Mouse (Mus musculus): ENCODE results near the gene Scn7a. TPM values are rescaled to one million over a fixed set of nuclear protein-coding genes. Genes with fewer than 3 reads are reported as not detected.
A peak's percentile ranks its signal among the peaks of the same experiment; 100 is the strongest.

Scn7a gene
- total RNA-seq, 2 experiments from 2014 or later = 2.2 to 2.3 TPM

DNA sequence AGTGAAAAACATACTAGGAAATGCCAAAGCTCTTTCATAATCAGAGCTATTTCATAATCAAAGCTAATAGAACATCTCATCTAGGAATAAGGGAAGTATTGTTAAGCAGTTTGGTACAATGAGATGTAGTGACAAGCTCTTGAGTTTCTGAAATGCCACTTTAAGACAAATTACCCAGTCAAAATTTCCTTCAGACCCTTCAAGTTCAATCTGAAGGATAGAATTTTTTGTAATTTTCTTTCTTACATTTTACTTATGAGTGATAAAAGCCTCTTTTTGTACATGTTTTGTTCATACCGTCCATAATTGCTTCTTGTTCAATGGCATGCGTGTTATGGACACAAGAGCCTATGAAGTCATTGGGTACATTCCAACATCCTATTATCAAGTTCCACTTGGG is 72.6 kb downstream of the Scn7a start:
- Histone ChIP-seq H3K27ac (peak overlapping the region; percentile 43), H3K4me3 (no peak overlapping the region)
- DNase-seq = no peak
- TF ChIP-seq CTCF (IDR thresholded peaks at IDR 0.05) = no peak
- intact Hi-C loops (cut with DNase I) = no loop called here

DNA sequence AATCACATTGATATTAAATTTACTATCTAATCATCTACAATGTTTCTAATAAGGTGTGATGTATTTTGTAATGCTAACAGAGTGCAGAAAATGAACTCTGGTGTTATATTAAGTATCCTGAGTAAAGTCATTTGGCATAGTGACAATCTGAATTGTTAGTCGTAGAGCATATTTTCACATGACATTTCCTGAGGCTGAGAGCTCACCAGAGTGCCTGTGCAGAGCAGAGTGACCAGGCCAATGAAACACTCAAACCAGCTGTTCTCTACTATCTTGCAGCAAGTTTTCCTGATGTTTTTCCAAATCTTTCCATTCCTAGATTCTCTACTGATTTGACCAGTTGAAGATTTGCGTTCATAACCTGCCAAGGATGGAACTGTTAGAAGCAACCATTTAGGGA is 92.4 kb downstream of the Scn7a start:
- Histone ChIP-seq H3K27ac (no peak overlapping the region), H3K4me3 (no peak overlapping the region)
- no peak for TF ChIP-seq CTCF (IDR thresholded peaks at IDR 0.05)
- no peak for DNase-seq
- intact Hi-C loops (cut with DNase I) = no loop called here

DNA sequence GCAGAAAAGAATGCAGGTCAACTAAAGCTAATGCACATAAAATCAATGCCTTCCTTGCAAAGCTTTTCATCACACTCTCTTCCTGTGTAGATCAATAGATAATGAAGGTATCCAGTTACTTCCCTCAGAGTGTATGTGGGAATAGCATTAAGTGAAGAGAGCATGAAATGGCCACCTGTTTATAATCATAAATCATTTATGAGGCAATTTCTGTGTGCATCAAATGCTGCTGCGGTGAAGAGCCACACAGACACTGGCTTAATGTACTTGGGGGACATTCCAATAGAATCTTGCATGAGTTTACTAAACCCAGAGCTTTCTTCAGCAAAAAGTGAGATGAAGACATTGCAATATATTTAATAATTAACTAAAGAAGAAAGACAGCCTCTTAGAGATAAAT is 122.7 kb downstream of the Scn7a start:
- intact Hi-C loops (cut with DNase I) = no loop called here
- Histone ChIP-seq H3K27ac (no peak overlapping the region), H3K4me3 (no peak overlapping the region)
- no peak for TF ChIP-seq CTCF (IDR thresholded peaks at IDR 0.05)
- DNase-seq = no peak

GRCm38 (mm10) chr2:66656430-66656829 is 128.3 kb downstream of the Scn7a start:
- intact Hi-C loops (cut with DNase I) = no loop called here
- no peak overlapping the region for H3K27ac ChIP-seq
- DNase-seq = no peak
- no peak for TF ChIP-seq CTCF (IDR thresholded peaks at IDR 0.05)
- H3K4me3 ChIP-seq = no peak overlapping the region

DNA sequence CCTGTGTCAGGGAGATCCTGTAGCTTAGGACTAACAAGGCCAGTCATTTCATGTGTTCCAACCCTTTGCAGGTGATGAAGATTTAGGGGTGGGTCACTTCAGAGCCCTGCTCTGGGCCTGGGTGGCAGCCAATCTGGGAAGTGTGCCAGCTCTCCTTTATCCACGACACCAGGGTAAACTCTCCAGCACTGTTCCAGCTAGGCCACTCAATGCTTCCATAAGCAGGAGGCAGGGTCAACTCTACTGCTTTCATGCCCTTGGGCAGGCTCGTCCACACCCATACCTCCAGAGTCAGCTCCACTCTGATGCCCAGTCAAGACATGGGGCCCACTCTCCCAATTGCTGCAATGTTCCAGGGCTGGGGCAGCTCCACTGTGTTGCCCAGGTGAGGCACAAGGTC is 129.3 kb downstream of the Scn7a start:
- Histone ChIP-seq H3K27ac (no peak overlapping the region), H3K4me3 (no peak overlapping the region)
- DNase-seq = no peak
- TF ChIP-seq CTCF (IDR thresholded peaks at IDR 0.05) = no peak
- intact Hi-C loops (cut with DNase I) = no loop called here

DNA sequence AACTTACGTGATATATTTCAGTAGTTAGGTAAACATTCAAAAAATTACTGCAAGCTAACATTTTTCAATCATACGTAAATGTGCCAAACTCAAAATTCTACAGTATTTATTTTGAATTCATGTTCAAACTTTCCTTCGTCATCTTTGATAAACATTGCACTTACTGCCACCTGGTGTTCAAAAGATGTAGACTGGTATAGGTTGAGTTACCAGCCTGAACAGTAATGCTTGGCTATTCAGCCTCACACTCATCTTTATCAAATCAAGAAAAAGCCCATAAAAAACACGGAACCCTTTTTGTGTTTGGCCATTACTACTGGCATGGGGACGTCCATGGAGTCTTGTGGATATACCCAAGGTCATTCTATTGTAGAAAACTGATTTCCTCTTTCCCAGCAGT is 140.3 kb downstream of the Scn7a start:
- peak; percentile 49 for TF ChIP-seq CTCF (IDR thresholded peaks at IDR 0.05)
- DNase-seq = no peak
- intact Hi-C loops (cut with DNase I) = no loop called here
- H3K4me3 ChIP-seq = no peak overlapping the region
- no peak overlapping the region for H3K27ac ChIP-seq

GRCm38 (mm10) chr2:66634580-66635359 is 149.9 kb downstream of the Scn7a start, which contains the start of gene Scn9a:
TSS of gene Scn9a (minus strand) at chr2:66634962.
- no peak for TF ChIP-seq CTCF (IDR thresholded peaks at IDR 0.05)
- DNase-seq = no peak
- no peak within 1 kb of the TSS for H3K27ac ChIP-seq
- H3K4me3 ChIP-seq = peak within 1 kb of the TSS; percentile 15; the same call in 1 of the 2 replicates
- intact Hi-C loops (cut with DNase I) = no loop called here

- Histone ChIP-seq H3K4me3 (no peak overlapping the region), H3K27ac (no peak overlapping the region)
- no peak for TF ChIP-seq CTCF (IDR thresholded peaks at IDR 0.05)
- DNase-seq = no peak
- intact Hi-C loops (cut with DNase I) = no loop called here
These were observed 152.0 kb downstream of the Scn7a start for GRCm38 (mm10) chr2:66632728-66633127.

Other genes starting within 250 kb of the Scn7a start
- under 1 TPM in 1 of 2 experiments, not detected in 1; 0.03 TPM for gene Scn9a, start 150.0 kb downstream of the Scn7a start, total RNA-seq (2021)

Data from gastrocnemius, adult 2 months (tissue).